Mouse (Mus musculus): ENCODE measurements around the gene Mark3.
A peak's percentile ranks its signal among the peaks of the same experiment; 100 is the strongest.
"Not testable (repeated sequence)": the region's sequence is repeated elsewhere in the genome, so short reads cannot be mapped to it uniquely, and the experiment has no call there.

Mark3 gene

DNA sequence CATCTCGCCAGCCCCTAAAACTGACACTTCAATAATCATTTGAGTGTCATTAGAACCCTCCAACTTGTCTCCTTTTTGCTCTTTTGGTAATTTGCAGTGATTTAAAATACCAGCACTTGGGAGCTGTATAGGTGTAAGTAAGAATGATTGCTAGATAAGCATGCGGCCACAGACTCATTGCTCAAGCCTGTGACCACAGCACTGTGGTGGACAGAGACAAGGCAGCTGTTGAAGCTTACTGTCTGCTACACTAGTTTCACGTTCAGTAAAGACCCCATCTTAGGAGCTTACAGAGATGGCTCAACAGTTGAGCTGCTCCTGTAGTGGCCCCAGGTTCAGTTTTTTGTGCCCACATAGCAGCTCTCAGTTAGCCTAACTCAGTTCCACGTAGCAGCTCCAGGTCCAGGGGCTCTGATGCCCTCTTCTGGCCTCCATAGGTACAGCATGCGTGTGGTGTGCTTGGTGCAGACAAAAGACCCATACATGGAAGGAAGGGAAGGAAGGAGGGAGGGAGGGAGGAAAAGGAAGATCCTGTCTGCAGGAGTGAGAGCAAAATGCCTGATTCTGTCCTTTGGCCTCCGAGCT is 73.8 kb downstream of the Mark3 start:
- DNase-seq (ENCODE audit: low spot score in 2 of 2) = peak in 1 of 2 experiments; percentile 29

- no peak for DNase-seq (ENCODE audit: low spot score in 2 of 2)
Observed at GRCm38 (mm10) chr12:111652953-111653352, 78.6 kb downstream of the Mark3 start.

GRCm38 (mm10) chr12:111653434-111653833 is 79.1 kb downstream of the Mark3 start:
- peak in 1 of 2 experiments; percentile 43 for DNase-seq (ENCODE audit: low spot score in 2 of 2)

GRCm38 (mm10) chr12:111655695-111656094 is 81.4 kb downstream of the Mark3 start:
- no peak for DNase-seq (ENCODE audit: low spot score in 2 of 2)

DNA sequence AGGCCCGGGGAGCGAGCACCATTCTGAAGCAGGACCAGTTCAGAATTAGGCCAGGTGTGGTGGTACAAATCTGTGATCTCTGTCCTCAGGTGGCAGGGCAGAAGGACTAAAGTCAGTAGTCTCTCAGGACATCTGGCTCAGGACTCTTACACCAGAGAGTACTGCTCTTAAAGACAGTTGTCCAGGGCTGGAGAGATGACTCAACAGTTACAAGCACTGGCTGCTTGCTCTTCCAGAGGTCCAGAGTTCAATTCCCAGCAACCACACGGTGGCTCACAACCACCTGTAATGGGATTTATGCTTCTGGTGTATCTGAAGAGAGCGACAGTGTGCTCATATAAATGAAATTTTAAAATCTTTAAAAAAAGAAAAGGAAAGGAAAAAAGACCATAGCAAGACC is 85.0 kb downstream of the Mark3 start:
- DNase-seq (ENCODE audit: low spot score in 2 of 2) = no peak

- no peak for DNase-seq (ENCODE audit: low spot score in 2 of 2)
Observed at GRCm38 (mm10) chr12:111660628-111661027, 86.3 kb downstream of the Mark3 start.

- not testable (repeated sequence) for DNase-seq (ENCODE audit: low spot score in 2 of 2)
Observed at GRCm38 (mm10) chr12:111661554-111661953, 87.2 kb downstream of the Mark3 start.

GRCm38 (mm10) chr12:111663228-111664143 is 89.2 kb downstream of the Mark3 start:
- no peak for DNase-seq (ENCODE audit: low spot score in 2 of 2)

GRCm38 (mm10) chr12:111664144-111664634 is 89.9 kb downstream of the Mark3 start:
- DNase-seq (ENCODE audit: low spot score in 2 of 2) = no peak

DNA sequence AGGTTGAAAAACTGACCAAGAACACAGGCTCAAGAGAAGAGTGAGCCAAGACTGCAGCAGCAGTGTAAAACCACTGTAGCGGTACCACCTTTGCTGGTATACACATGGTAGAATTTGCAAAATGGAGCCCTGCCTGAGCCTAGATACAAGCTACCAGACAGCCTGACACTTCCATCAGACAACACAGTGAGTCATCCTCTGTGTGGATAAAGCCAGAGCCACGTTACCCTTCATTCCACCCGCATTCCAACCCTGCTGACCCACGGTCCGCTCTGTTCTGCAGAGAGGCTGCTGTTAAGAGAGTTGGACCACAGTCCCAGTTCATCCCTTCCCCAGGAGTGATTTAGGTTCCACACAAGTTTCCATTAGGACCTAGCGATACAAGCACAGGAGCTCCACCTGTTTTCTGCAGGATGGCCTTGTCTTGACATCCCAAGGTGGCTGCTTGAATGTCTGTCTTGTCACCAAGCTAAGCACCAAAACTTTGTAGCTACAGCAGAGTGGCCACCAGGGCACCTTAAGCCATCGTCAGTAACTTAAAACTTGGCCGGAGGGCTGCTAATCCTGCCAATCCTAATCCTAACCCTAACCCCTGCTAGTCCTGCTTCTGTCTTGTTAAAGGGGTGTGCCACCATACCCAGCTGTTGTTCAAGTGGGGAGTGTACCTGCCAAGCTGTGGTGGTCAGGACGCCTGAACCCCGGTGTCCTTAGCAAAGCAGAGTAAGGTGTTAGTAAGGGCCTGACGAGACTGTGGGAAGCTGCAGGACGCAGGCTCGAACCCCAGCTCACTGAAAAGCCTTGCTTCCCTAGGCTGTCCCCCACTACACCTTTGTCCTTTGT is 90.9 kb downstream of the Mark3 start:
- no peak for DNase-seq (ENCODE audit: low spot score in 2 of 2)

GRCm38 (mm10) chr12:111666380-111666779 is 92.1 kb downstream of the Mark3 start:
- DNase-seq (ENCODE audit: low spot score in 2 of 2) = no peak

- no peak for DNase-seq (ENCODE audit: low spot score in 2 of 2)
Observed at GRCm38 (mm10) chr12:111667421-111667820, 93.1 kb downstream of the Mark3 start.

DNA sequence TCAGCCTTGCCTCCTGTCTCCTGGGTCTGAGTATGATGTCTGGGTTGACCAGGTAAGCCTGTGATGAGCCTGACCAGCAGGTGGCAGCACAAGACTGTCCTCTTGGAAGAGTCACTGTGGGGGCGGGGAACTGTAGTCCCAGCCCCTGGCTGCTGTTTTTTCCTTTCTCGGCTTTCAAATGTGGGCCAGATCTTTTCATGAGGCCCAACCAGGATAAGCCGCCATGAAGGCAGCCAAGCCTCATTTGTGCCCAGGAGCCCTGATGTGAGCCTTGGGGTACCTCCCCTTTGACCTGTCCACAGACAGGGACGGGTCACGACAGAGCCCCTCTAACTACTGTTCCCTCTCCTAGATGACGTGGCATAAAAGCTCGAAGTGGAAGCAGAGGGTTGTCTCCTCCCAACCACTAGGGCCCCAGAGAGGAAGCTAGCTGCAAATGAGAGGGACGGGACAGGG is 94.2 kb downstream of the Mark3 start:
- peak; percentile 84 to 90 for DNase-seq (ENCODE audit: low spot score in 2 of 2)

DNA sequence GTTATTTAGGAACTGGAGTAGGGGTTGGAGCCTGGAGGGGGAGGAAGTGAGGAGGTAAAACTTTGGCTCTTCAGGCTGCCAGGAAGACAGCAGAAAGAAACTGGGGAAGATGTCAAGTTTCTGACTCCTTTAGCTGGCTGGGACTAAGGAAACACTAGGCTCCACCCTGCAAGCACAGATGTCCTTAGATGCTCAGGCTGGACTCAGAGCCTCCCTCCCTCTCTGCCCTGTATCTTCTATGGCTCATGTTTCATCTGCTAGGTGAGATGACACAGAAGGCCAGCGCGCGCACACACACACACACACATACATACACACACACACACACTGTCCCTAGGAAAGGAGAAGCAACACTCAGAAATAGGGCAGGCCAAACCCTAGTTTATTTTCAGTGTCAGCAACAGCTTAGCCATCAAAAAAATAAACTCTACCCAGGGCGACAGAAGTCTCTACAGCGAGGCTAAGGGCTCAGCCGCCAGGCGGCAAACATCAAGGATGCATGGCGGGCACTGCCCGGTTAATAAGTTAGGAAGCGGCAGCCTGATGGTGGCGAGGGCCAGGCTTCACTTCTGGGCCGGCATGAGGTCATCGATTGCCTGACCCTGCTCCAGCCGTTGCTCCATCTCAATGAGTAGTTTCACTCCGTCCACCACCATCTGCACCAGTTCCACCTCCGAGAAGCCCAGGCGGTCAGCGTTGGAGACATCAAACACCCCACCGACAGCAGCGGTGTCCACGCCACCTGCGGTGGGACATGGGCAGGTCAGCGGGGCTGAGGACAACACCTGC is 94.9 kb downstream of the Mark3 start:
- DNase-seq (ENCODE audit: low spot score in 2 of 2) = no peak

GRCm38 (mm10) chr12:111669961-111670360 is 95.6 kb downstream of the Mark3 start:
- no peak for DNase-seq (ENCODE audit: low spot score in 2 of 2)

DNA sequence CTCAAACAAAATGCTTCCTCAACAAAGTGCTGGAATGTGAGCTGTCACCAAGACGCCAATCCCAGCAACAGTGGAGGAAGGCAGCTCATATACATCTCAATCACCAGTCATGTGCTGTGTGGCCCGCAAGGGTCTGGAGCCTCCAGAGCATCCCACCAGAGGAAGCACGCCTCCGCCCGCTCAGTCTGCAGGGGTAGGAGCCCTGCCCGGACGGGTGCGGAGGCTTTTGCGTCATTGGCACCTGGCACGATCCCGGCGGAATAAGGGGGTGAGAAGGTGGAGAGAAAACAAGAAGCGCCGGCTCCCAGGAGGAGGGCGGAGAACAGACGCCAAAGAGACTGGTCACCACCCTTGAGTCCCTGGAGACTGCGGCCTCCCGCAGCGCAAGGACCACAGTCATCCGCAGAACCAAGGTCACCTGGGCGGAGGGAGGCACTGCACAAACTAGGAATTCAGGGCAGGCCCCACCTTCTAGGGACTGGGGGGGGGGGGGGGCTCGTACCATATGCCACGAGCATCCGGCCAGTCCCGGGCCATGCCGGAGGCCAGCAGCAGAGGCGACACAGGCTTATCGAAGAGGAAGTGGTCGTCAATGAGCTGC is 96.1 kb downstream of the Mark3 start:
- DNase-seq (ENCODE audit: low spot score in 2 of 2) = peak; percentile 28 to 36

DNA sequence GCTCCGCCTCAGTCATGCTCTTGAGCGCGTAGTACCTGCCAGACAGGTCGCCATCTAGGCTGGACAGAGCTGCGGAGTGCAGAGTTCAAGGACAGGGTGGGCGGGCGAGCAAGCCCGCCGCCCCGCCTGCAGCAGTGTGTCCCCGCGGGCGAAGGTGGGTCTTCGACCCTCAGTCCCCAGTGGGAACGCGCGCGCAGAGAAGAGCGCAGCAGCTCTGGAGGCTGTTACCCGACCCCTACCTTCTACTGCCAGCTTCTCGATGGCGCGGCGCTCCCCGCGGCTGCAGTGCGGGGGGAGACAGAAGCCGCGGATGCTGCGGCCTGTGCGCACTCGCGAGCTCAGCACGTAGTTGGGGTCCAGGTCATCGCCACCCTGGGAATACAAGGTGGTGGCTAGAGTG is 96.7 kb downstream of the Mark3 start:
- DNase-seq (ENCODE audit: low spot score in 2 of 2) = no peak

GRCm38 (mm10) chr12:111671431-111671902 is 97.1 kb downstream of the Mark3 start:
- DNase-seq (ENCODE audit: low spot score in 2 of 2) = peak; percentile 36 to 43

DNA sequence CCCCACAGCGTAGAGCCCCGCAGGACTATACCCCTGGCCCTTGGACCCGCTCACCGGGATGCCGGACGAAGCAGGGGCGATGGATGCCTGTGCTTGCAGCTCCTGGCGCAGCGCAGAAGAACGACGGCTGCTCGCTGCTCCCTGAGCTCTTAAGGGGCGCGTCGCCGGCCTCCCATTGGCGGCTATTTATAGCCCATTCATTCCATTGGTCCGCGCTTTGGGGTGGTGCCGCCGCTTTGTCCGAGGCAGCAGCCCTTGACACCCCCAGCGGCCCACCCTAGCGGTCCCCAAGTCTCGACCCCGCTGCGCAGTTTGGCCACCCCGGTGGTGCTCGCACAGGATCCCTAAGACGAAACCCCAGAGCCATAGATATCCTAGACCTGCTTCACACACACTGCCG is 97.9 kb downstream of the Mark3 start, which contains the start of gene Ckb:
TSS of gene Ckb (minus strand) at position 163 of the 400 bp plus-strand sequence.
- DNase-seq (ENCODE audit: low spot score in 2 of 2) = no peak

GRCm38 (mm10) chr12:111672581-111672980 is 98.3 kb downstream of the Mark3 start:
- no peak for DNase-seq (ENCODE audit: low spot score in 2 of 2)
